In genomic region chr9:66988888-66989414, GRCm38 (mm10) we compare ENCODE assay signal across 8 mouse cellular contexts. TPM values are rescaled to one million over a fixed set of nuclear protein-coding genes. Genes with fewer than 3 reads are reported as not detected.
A peak's percentile ranks its signal among the peaks of the same experiment; 100 is the strongest.
DNase-seq lines count a peak whose midpoint lies in the region; ATAC-seq and TF ChIP-seq lines count a peak whose summit lies in the region.

No protein-coding gene starts in this region.

- no peak overlapping the region for H3K4me2 ChIP-seq in lung, embryonic 14.5 days
- peak overlapping the region; percentile 68 for H3K4me2 ChIP-seq in myocyte (ENCODE audit: low read depth)
- no peak overlapping the region for H3K4me2 ChIP-seq in midbrain, embryonic 16.5 days (ENCODE audit: low read length)

- no peak for TF ChIP-seq POLR2A in myocyte (IDR thresholded peaks at IDR 0.05; ENCODE audit: insufficient read length, low read depth)

- DNase-seq in lung, embryonic 14.5 days, result peak; percentile 96
- no peak for DNase-seq in lung, postnatal 25 days (ENCODE audit: low spot score)
- DNase-seq in fat pad, adult 2 months (ENCODE audit: extremely low read depth, low read depth, low spot score), result peak; percentile 94
- DNase-seq in kidney, postnatal 10 days, result peak; percentile 86
- no peak for DNase-seq in cerebellum, adult 8-10 months
- no peak for DNase-seq in retina, embryonic 14.5 days (ENCODE audit: low spot score)

- no peak overlapping the region for H3ac ChIP-seq in myocyte (ENCODE audit: control insufficient read depth, insufficient read length)

- H3K9ac ChIP-seq in lung, embryonic 14.5 days, result 0 out of 2 replicates have a peak overlapping the region, but pooled peaks have one; percentile 21
- H3K9ac ChIP-seq in midbrain, embryonic 16.5 days (ENCODE audit: low read depth, low read length), result no peak overlapping the region

- H3K9me3 ChIP-seq in lung, embryonic 14.5 days (ENCODE audit: low read depth, low read length), result no peaks in the 10 kb centered on the region
- H3K9me3 ChIP-seq in midbrain, embryonic 16.5 days (replicated peaks; ENCODE audit: control insufficient read depth, low read length, poor library complexity, severe bottlenecking), result no peaks in the 10 kb centered on the region

- ATAC-seq in lung, embryonic 14.5 days (ENCODE audit: insufficient read depth), result peak; percentile 87
- ATAC-seq in midbrain, embryonic 16.5 days, result no peak

- H3K4me3 ChIP-seq in lung, embryonic 14.5 days (ENCODE audit: low read depth, low read length), result no peak overlapping the region
- no peak overlapping the region for H3K4me3 ChIP-seq in myocyte
- no peak overlapping the region for H3K4me3 ChIP-seq in midbrain, embryonic 16.5 days (ENCODE audit: low read depth, low read length)

- WGBS in lung, embryonic 14.5 days, result 6% methylated on average over 6 of the region's 6 CpGs
- WGBS in midbrain, embryonic 16.5 days, result 50% methylated on average over 6 of the region's 6 CpGs

- H3K36me3 ChIP-seq in lung, embryonic 14.5 days (ENCODE audit: insufficient read depth), result no peaks in the 10 kb centered on the region
- H3K36me3 ChIP-seq in myocyte (ENCODE audit: control insufficient read depth, insufficient read depth), result no peaks in the 10 kb centered on the region
- no peaks in the 10 kb centered on the region for H3K36me3 ChIP-seq in midbrain, embryonic 16.5 days (ENCODE audit: control insufficient read depth, insufficient read depth, low read length)

- TF ChIP-seq CTCF in lung, embryonic 14.5 days (IDR thresholded peaks at IDR 0.05; ENCODE audit: low read depth), result no peak

- no peaks in the 10 kb centered on the region for H3K79me2 ChIP-seq in myocyte (ENCODE audit: control insufficient read depth, insufficient read depth)

- H3K27me3 ChIP-seq in lung, embryonic 14.5 days (ENCODE audit: insufficient read depth, low read length), result no peaks in the 10 kb centered on the region
- no peaks in the 10 kb centered on the region for H3K27me3 ChIP-seq in myocyte (ENCODE audit: control insufficient read depth, insufficient read depth, insufficient read length)
- H3K27me3 ChIP-seq in midbrain, embryonic 16.5 days (ENCODE audit: control insufficient read depth, insufficient read depth, low read depth, low read length), result no peaks in the 10 kb centered on the region

- peak overlapping the region; percentile 97 for H3K27ac ChIP-seq in lung, embryonic 14.5 days (ENCODE audit: low read depth)
- no peak overlapping the region for H3K27ac ChIP-seq in midbrain, embryonic 16.5 days (ENCODE audit: low read length)

- peaks cover 33% of the 10 kb centered on the region for H3K4me1 ChIP-seq in lung, embryonic 14.5 days (ENCODE audit: insufficient read depth)
- no peaks in the 10 kb centered on the region for H3K4me1 ChIP-seq in midbrain, embryonic 16.5 days (ENCODE audit: control insufficient read depth, insufficient read depth, low read length)

TF ChIP-seq in myocyte, 11 proteins besides CTCF, POLR2A, EP300 and RAD21:
- TF ChIP-seq MYOG (IDR thresholded peaks at IDR 0.05; ENCODE audit: control insufficient read depth in 1 of 3, insufficient read depth in 1 of 3, insufficient read length in 2 of 3, low read depth in 2 of 3) (peak in 1 of 3 experiments; percentile 17), TCF12 (IDR thresholded peaks at IDR 0.05; ENCODE audit: insufficient read depth, poor library complexity, severe bottlenecking) (peak; percentile 2), MYOD1 (IDR thresholded peaks at IDR 0.05; ENCODE audit: control insufficient read depth in 1 of 3, insufficient read length in 2 of 3, low read depth in 2 of 3) (no peak)

RNA-seq across cellular contexts. Expression of gene Lactb, which starts 13.7 kb away (rescaled TPM):
- 8.7 and 9.8 TPM in 2 replicates for polyA plus RNA-seq in lung, embryonic 14.5 days (2014; fragmentation: Nextera tagmentation; extraction: Ambion mirVana)
- polyA plus RNA-seq in myocyte (2012; fragmentation: generic; extraction: Trizol), result 6.6 TPM
- 10.2 and 11.1 TPM in 2 replicates for polyA plus RNA-seq in midbrain, embryonic 16.5 days (2015; fragmentation: Nextera tagmentation; extraction: Ambion mirVana)

RNA-seq across cellular contexts. Expression of gene Rps27l, which starts 43.1 kb away (rescaled TPM):
- 656 and 719 TPM in 2 replicates for polyA plus RNA-seq in lung, embryonic 14.5 days (2014; fragmentation: Nextera tagmentation; extraction: Ambion mirVana)
- 588 TPM for polyA plus RNA-seq in myocyte (2012; fragmentation: generic; extraction: Trizol)
- polyA plus RNA-seq in midbrain, embryonic 16.5 days (2015; fragmentation: Nextera tagmentation; extraction: Ambion mirVana), result 157 and 180 TPM in 2 replicates

Comparison
In these comparisons a context has a peak if more than half of its experiments do, and no peak if none do; other contexts are left out.
1. DNase-seq: peak in lung, embryonic 14.5 days (single experiment), fat pad, adult 2 months (single experiment) and kidney, postnatal 10 days (single experiment); none in lung, postnatal 25 days (single experiment), cerebellum, adult 8-10 months (single experiment) and retina, embryonic 14.5 days (single experiment).